Mouse (Mus musculus) liver, adult 2 months (tissue): ENCODE results near the gene Slc25a22.

Experiments used
- CTCF ChIP-seq: fragments of 200-500 bp; IDR thresholded peaks from 2 replicates; pipeline ENCODE4 v1.5.1; 2011; ENCODE audit warnings: low read depth, low read length, control low read depth
- POLR2A ChIP-seq: fragments of 200-500 bp; IDR thresholded peaks from 2 replicates; pipeline ENCODE4 v1.6.1; 2011; ENCODE audit warnings: low read length, control low read depth; ENCODE audit not compliant: insufficient read depth; ENCODE audit errors: extremely low read depth

DNA sequence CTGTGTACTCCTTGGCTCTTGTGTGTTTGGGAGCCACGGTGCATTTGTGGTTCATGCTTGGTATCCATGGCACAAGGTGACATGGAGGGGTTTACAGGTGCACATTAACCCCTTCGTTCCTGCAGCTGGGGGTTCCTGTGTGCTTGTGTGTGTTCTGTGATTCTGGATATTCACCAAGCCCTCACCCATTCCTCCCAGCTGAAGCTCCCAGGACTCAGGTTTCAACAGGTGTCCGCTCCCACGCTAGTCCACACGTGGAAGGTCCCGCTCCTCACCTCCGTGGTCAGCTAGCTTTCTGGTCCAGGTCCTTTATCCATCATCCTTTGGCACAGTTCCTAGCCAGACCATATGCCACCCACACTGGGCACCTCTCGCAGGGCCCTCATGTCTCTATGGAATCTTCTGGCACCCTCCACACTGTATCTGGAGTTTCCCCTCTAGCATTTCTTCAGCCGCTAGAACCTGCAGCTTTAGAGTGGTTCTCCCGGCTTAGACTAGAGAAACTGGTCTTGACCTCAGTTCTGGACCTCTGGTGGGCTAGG is 29.0 kb upstream of the Slc25a22 start:
- no peak for TF ChIP-seq CTCF
- no peak for TF ChIP-seq POLR2A
